Mouse (Mus musculus): ENCODE results near the gene Nsg1. TPM values are rescaled to one million over a fixed set of nuclear protein-coding genes. Genes with fewer than 3 reads are reported as not detected.

Nsg1 gene
- total RNA-seq, 2 experiments from 2014 or later, result 455 to 474 TPM

DNA sequence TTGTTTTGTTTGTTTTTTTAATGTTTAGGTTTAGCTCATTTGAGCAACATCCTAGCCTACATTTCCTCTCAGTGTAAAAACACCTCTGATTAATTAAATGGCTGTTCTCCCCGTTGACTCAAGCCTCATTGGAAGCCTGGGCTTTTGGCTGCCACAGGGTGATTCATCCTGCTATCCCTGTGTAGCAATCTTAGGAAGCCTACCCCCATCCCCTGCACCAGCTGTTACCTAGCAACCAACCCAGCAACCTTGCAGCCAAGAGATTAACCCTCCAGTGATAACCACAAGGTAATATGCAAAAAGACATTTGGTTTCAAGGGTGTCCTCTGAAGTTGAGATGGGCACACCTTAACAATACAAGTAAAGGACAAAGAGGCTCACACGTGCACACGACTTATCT, 8.4 kb downstream of the Nsg1 start:
- no peak for DNase-seq (ENCODE audit: extremely low spot score in 1 of 2, low spot score in 1 of 2)

DNA sequence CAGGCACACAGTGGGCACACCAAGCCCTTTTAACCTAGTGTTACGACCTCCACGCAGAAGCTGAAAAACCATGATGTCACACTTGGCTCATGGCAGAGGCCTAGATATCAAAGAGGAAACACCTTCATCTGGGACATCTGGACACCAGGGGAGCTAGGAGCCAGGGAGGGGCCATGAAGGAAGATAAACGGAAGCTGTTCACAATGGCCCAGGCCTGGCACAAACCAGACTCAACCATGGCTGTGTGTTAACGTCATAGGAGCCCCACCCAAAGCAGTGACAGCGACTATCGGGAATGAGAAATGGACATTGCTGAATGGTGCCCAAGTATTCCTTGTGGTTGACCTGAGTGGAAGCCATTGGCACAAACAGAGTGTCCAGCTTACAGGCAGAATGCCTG, 13.2 kb downstream of the Nsg1 start:
- no peak for DNase-seq (ENCODE audit: extremely low spot score in 1 of 2, low spot score in 1 of 2)

DNA sequence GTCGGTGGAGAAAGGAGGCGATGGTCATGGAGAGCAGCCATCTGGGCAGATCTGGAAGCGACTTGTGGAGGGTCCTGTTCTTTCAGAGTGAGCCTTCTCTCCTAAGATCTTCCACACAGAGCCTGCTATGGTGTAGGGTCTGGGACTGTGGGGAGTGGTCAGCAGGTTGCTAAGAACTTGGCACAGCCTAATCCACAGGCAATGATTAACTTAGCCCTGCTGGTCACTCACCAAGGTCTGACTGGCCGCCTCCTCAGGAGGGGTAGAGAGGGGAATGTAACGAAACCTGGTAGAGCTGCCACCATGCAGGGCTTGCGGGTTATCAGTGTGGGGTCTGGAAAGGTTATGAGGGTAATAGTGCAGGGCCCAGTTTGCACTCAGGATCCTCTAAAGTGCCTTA, 18.8 kb downstream of the Nsg1 start:
- no peak for DNase-seq (ENCODE audit: extremely low spot score in 1 of 2, low spot score in 1 of 2)

DNA sequence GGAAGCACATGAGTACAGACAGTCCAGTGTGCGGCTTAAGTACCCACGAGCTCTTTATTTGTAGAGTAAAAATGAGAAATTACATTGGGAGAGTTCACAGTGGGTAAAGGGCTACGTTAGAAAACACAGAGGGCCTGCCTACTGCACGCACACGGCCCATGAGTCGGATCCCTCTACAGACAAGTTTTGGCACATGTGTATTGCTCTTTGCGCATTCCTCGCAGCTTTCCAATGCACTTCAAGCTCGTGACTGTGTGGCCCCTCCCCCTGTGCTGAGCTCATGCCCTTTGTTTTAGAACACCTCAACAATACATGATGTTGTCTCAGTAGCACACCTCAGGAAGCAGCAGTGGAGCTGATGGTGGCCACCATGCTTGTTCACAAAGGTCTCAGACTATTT, 22.5 kb downstream of the Nsg1 start:
- no peak for DNase-seq (ENCODE audit: extremely low spot score in 1 of 2, low spot score in 1 of 2)

DNA sequence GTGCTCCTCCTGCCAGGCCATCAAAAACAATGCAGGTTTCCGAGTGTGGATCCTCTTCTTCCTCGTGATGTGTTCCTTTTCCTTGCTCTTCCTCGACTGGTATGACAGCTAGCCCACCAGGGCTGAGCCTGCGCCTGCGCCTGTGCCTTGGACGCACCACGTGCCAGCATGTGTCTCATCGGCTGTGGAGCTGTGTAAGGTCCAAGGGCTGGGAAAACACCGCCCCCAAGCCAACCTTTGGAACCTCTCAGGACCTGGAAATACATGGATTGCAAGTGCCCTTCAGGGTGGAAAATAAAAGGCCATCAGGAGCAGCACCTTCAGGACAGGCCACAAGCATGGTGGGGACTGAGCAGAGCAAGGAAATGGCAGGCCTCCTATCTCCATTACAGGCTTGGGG, 23.5 kb downstream of the Nsg1 start:
- no peak for DNase-seq (ENCODE audit: extremely low spot score in 1 of 2, low spot score in 1 of 2)

DNA sequence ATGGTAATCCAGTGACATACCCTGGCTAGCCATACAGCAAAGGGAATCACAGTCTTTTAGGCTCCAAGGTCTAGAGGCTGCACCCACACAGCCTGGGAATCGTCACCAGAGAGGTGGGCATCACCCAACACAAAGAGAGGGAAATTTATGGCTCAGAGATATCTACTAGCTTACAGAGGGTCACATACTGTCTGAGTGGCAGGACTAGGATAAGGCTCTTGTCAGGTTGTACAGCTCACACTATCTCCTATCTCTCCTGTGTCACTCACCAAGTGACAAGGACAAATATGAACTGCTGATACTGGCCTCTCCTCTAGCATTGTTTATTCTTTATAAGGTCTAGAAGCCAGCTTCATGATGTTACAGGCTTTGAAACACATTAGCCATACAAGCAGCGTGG, 30.4 kb downstream of the Nsg1 start:
- DNase-seq (ENCODE audit: extremely low spot score in 1 of 2, low spot score in 1 of 2), result no peak

DNA sequence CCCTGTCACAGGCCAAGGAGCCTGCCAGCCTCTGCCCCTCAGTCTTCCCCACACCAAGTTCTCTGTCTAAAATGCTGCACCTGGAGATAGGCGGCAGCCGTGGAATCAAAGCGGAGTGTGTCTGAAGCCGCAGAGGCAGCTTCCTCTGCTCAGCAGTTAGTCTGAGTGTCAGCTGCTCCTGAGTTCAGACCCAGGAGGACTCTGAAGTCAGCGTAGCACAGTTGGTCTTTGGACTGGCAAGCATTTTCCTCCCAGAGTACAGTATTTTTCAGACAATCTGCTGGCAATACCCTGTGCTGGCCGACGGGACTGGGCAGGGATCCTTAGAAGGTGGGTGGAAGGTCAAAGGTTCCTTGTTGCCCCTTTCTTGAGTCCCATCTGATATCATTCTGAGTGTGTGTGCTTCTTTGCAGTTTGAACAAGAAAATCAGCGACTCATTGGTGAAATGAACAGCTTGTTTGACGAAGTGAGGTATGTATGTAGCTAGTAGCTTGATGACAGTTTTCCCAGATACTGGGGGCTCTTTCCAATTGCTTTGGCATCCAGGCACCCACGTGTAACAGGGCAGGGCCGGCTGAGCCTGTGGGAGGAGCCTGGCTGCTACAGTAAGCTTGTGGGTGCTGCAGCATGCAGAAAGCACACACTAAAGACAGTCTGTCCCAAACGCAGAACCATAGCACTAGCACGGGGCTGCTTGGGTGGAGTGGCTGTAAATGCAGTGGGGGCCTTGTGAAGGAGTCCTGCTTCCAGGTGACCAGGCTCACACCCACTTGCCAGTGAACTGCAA, 33.0 kb downstream of the Nsg1 start:
- no peak for DNase-seq (ENCODE audit: extremely low spot score in 1 of 2, low spot score in 1 of 2)

DNA sequence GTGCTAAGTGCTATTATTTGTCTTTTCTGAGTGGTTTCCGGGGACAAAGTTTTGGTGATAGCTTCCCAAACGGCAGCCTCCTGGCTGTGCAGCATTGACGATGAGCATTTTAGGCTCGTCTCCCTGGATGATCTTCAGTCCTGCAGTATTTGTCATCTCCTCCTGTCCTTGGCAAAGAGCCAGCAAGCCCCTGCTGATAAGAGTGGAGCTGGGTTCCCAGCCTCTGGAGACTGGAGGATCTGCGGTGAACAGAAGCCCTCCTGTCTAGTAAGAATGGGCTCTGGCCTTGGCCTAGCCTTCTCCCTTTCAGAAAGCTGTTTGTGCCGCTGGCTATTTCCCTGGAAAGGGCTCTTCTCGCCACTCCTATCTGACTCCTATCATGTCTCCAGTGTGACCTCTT, 38.0 kb downstream of the Nsg1 start:
- DNase-seq (ENCODE audit: extremely low spot score in 1 of 2, low spot score in 1 of 2), result no peak

DNA sequence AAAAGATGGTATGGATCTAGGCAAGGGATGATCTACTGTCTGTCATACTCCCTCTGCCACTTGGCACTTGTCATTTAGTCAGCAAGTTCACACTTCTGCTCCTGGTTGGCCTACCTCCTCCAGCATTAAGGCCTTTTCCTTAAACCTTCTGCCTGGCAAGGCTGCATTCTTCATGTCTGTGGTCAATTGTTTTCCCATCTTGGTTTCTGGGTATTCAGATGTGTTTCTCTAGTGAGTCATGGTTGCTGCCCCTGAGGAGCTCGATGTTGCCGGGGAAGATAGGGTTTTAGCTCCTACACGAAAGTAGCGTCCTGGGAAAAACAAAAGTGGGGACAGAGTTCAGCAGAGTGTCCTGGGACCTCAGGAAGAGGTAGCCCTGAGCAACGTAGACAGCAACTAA, 40.4 kb downstream of the Nsg1 start:
- no peak for DNase-seq (ENCODE audit: extremely low spot score in 1 of 2, low spot score in 1 of 2)

DNA sequence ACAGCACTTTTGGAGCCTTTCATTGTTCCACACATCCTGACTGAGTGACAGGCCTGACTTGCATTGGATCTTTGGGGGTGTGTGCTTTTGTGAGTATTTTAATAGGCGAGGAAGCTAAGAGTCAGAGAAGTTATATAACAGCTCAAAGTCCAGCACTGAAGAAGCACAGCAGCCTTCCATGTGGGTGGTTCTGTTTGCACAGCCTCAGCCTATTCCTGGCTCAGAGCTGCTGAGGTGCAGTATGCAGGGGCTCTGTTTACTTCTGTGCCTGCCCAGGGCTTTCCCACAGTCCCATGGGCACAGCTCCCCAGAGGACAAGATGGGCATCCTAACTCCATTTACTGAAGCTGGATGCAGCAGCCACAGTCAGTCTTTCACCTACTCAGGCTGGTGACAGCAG, 42.7 kb downstream of the Nsg1 start:
- DNase-seq (ENCODE audit: extremely low spot score in 1 of 2, low spot score in 1 of 2), result no peak

DNA sequence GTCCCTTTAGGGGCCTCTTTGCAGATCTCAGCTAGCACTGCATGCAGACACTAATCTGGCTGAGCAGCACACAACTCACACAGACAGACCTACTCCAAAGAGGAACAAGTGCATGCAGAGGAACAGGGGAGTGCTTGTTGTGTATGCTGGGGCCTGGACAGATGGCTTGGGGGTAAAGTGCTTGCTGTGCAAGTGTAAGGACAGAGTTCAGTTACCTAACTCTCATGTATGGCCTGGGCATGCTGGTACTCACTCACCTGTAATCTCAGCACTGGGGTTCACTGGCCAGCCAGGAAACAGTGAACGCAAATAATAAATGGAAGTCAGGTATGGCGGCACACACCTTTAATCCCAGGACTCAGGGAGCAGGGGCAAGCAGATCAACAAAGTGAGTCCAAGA, 45.2 kb downstream of the Nsg1 start:
- DNase-seq (ENCODE audit: extremely low spot score in 1 of 2, low spot score in 1 of 2), result no peak

DNA sequence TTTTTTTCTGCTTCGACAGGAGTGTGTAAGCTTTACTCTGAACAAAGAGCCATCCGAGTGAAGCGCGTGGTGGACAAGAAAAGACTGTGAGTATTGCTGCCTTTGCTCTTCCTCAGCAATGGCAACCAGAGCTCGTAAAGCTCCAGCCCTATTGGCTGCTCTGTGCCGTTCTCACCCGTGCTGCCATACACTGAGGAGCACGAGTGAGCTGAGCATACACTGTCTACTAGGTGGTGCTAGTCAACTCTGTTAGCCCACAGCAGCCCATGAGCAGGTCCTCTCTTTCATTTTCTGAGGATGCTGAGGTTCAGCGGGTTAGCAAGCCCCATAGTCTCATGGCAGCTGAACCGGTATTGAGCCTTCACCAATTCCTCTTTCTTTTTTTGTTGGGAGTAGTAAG, 52.9 kb downstream of the Nsg1 start:
- no peak for DNase-seq (ENCODE audit: extremely low spot score in 1 of 2, low spot score in 1 of 2)

DNA sequence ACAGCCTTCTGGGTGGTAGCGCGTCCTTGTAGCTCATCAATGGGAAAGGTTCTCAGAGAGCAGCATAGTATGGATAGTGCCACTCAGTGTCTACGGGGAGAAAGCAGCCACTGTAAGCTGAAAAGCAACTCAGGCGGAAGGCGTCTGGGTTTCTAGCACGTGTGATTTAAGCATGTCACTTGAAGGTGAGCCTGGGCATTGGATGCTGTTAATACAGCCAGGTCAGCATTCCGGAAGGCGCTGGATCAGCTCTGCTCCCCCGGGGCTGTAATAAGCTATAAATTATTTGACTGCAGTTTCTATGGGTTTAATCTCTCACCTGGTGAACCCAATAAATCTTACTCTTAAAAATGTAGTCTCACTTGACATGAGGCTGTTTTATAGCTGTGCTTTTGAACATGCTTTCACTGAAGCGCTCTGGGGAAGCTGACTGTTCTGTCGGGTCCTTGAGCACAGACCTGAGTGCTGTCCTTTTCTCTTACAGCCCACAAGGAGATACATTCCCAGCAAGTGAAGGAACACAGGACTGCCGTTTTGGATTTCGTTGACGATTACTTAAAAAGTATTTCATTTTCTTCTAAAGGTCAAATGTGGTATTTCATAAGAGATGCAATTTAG, 53.5 kb downstream of the Nsg1 start:
- DNase-seq (ENCODE audit: extremely low spot score in 1 of 2, low spot score in 1 of 2), result no peak

DNA sequence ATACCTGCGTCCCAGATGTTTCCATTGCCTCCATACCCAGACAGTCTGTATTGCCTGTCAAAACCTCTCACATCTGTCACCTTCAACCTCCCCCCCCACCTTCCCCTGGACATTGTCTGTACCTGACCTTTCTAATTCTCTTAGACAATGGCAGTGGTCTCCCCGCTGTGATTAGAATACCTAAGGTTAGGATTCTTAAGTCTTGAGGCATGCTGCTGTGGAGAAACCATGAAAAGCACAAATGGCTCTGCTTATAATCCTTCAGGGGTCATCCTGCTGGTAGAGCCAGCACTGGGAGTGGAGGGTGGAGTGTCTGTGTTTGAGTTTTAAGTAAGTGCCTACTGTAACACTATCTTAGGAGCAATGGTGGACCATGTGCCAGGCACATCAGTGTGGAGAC, 56.8 kb downstream of the Nsg1 start:
- no peak for DNase-seq (ENCODE audit: extremely low spot score in 1 of 2, low spot score in 1 of 2)

DNA sequence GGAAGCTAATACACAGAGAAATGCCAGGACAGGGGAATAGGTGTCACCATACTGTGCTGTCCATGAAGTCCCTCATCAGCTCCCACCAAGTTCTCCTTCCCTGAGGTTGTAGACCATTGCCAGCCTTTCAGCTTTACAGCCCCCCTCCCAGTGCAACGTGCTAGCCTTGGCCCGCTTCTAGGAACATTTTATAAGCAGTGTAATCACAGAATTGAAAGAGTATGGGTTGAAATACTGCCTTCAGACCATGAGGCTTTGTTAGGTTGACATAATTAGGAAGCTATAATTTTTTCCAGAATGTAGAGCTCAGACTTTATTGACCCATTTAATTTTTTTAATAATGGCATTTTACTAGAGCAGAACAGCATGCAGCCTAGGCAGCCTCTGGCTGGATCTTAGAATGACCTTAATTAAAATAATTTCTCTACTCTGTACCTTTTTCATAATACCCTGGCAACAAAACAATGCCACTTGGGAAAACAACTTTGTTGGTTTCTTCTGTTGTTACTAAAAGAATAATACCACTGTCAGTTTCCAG, 60.5 kb downstream of the Nsg1 start:
- no peak for DNase-seq (ENCODE audit: extremely low spot score in 1 of 2, low spot score in 1 of 2)

DNA sequence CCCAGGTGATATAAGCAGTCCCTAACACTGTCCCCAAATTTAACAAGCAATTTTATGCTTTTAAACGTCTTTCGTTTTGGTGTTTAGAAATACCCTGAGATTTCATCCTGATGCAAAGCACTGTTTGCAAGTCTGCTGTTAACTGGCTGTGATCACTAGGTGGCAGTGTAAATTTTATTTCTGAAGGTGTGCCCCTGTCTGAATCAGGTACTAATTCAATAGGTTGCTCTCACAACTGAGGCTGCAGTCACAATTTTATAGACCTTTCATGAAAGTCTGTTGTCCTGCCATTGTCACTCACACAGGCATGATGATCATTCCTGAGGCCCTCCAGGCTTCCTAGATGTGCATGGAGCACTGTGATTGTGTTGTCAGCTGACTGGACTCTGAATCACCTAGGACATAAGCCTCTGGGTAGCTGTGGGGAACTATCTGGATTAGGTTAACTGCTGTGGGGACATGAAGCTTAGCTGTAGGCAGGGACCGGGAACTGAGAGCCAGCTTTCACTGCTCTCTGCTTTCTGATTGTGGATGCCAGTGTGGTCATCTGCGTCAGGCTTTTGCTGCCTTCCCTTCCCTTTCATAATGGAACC, 62.1 kb downstream of the Nsg1 start:
- DNase-seq (ENCODE audit: extremely low spot score in 1 of 2, low spot score in 1 of 2), result no peak

DNA sequence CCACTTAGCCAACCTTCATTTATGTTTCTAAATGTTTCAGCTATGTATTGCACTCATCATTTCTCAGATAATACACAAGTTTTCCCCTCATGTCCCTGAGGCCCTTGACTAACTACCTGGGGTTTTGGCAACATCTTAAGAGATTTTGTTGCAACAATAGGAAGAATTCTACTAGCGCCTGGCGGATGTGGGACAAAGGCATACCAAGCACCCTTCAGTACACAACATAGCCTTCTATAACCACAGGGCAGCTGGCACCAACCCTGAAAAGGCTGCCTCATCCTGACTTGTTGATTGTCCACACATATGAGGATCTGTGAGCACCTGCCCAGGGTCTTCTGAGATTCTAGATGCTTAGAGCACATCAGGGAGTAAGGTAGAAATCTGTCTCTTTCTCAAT, 65.4 kb downstream of the Nsg1 start:
- no peak for DNase-seq (ENCODE audit: extremely low spot score in 1 of 2, low spot score in 1 of 2)

DNA sequence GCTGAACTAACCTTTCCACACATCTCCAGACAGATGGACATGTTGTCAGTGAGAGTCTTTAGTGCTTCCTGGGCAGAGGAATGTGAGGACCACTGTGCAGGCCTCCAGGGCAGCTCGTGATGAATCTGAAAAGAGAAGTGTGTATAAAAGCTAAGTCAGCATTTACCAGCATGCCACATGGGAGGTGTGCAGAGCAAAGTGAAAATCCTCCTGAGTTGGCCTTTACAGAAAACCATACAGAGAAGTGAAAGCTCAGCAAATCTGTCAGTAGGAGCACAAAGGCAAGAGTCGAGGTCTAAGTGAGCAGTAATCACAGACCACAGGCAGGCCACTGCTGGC, 67.8 kb downstream of the Nsg1 start:
- DNase-seq (ENCODE audit: extremely low spot score in 1 of 2, low spot score in 1 of 2), result no peak

DNA sequence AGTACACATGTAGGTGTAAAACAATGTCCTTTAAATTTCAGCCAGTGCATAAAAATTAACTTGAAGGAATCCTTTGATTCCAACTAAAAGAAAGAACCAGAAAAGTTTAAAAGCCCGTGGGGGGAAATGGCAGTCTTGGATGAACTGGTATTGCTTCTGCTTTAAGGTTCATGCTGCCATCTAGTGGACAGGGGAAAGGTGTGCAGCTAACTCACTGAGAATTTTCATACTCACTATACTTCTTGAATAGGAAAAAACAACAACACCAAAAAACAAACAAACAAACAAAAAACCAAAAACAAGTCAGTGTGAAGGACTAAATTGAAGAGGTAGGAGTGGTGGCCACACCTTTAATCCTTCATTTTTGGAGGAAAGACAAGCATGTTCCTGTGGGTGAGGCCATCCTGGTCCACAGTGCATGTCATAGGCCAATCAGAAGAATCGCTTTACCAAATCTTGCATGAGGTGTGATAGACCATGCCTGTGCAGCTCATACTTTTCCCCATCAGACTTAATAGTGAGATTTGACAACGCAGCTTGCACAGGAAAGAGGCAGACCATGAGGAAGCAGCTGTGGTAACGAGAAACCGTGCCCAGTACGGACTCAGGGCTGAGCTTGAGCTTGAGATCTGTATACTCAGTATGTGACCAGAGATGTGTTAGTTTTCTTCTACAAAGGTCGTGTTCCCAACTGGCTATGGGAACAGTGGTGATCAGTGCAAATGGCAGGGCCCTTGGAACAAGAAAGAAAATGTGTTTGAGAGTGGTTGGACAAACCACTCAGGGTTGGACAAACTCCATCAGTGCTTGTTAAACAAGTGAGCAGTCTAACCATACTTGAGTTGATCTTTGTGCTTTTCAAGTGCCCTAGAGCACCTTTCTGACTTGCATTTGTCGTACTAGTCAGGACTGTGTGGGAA, 68.4 kb downstream of the Nsg1 start:
- no peak for DNase-seq (ENCODE audit: extremely low spot score in 1 of 2, low spot score in 1 of 2)

DNA sequence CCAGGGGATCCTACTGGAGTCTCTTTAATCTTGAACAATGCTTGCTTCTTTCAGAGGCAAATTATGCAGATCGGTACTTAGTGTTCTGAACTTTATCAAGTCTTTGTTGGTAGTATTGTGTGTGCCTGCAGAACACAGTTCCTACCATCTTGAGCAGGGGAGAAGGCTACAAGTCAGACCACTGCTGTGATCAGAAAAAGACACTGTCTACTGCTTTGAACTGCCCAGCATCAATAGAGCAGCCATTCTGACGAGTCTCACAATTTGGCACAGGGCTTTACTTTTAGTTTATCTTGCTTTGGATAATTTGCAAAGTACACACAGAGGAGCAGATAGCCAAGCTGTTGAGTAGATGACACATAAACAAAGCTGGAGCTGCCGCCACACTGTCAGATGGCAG, 69.1 kb downstream of the Nsg1 start:
- DNase-seq (ENCODE audit: extremely low spot score in 1 of 2, low spot score in 1 of 2), result no peak

DNA sequence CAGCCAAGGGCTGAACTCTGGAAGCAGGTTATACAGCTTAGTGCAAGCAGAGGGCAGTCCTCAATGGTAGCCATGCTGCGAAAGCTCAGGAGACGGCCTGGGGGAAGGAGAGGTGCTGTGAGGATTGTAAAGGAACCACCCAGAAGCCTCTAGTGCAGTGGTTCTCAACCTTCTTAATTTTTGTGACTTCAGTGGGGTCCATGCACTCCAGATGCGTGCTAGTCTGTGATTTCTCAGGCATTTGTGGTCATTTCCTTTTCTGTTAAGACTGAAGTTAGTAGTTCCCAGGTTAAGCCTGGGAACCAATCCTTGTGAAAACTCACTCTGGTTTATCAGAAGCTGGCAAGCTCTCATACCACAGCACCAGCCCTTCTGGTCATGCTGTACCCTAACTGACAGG, 69.6 kb downstream of the Nsg1 start:
- DNase-seq (ENCODE audit: extremely low spot score in 1 of 2, low spot score in 1 of 2), result no peak

All from layer of hippocampus, postnatal 25 days (tissue).